Mouse (Mus musculus) right cerebral cortex, postnatal 14 days (tissue): Measurements from ENCODE around the gene Hist2h2aa1.
"Not testable (repeated sequence)": the region's sequence is repeated elsewhere in the genome, so short reads cannot be mapped to it uniquely, and the experiment has no call there.

Experiments used
- DNase-seq: peaks from one replicate; pipeline ENCODE4 v3.0.0; 2022

Hist2h2aa1 gene

GRCm38 (mm10) chr3:96287334-96287733 lies 42.0 kb downstream of the Hist2h2aa1 start:
- not testable (repeated sequence) for DNase-seq

- no peak for DNase-seq
Observed at GRCm38 (mm10) chr3:96289201-96289600, 43.9 kb downstream of the Hist2h2aa1 start.

GRCm38 (mm10) chr3:96290727-96291126 lies 45.4 kb downstream of the Hist2h2aa1 start:
- DNase-seq: not testable (repeated sequence)

GRCm38 (mm10) chr3:96292641-96293040 lies 47.3 kb downstream of the Hist2h2aa1 start:
- DNase-seq: no peak

GRCm38 (mm10) chr3:96293368-96293767 lies 48.1 kb downstream of the Hist2h2aa1 start:
- no peak for DNase-seq

- DNase-seq: no peak
Observed at GRCm38 (mm10) chr3:96293787-96294186, 48.5 kb downstream of the Hist2h2aa1 start, which contains the start of gene Fcgr1. TSS of gene Fcgr1 (minus strand) at chr3:96293969.
